Mouse (Mus musculus) spleen, adult 2 months (tissue): ENCODE results near the gene Cybrd1. TPM values are rescaled to one million over a fixed set of nuclear protein-coding genes. Genes with fewer than 3 reads are reported as not detected.
A peak's percentile ranks its signal among the peaks of the same experiment; 100 is the strongest.

Experiments
- DNase-seq, 2 experiments: peaks; one replicate each; pipeline versions ENCODE4 v3.0.0 to v3.0.0-alpha.2; 2012 to 2021; ENCODE audit warnings: low spot score in 2 of 2, low read depth in 1 of 2
- H3K27ac ChIP-seq: fragments of 200-500 bp; 2 replicates; pipeline ENCODE4 v1.5.1; 2012; ENCODE audit warnings: low read length, inconsistent platforms; ENCODE audit not compliant: insufficient read depth
- H3K27me3 ChIP-seq: fragments of 200-500 bp; 2 replicates; pipeline ENCODE4 v1.6.1; 2012; ENCODE audit warnings: mild to moderate bottlenecking, moderate library complexity, low read length, inconsistent platforms; ENCODE audit not compliant: control insufficient read depth, insufficient read depth
- H3K36me3 ChIP-seq: fragments of 200-500 bp; 2 replicates; pipeline ENCODE4 v1.6.1; 2012; ENCODE audit warnings: mild to moderate bottlenecking, low read length, inconsistent platforms; ENCODE audit not compliant: control insufficient read depth, insufficient read depth
- H3K4me1 ChIP-seq: fragments of 200-500 bp; 2 replicates; pipeline ENCODE4 v1.6.1; 2011; ENCODE audit warnings: inconsistent platforms; ENCODE audit not compliant: control insufficient read depth, insufficient read depth, insufficient read length
- H3K4me3 ChIP-seq: fragments of 200-500 bp; 2 replicates; pipeline ENCODE4 v1.5.1; 2011; ENCODE audit warnings: mild to moderate bottlenecking, inconsistent platforms; ENCODE audit not compliant: insufficient read depth, insufficient read length; ENCODE audit errors: extremely low read depth
- CTCF ChIP-seq: fragments of 200-500 bp; IDR thresholded peaks from 2 replicates; pipeline ENCODE4 v1.5.1; 2011; ENCODE audit warnings: mild to moderate bottlenecking, inconsistent platforms; ENCODE audit not compliant: insufficient read depth, insufficient read length, insufficient replicate concordance; ENCODE audit errors: extremely low read depth
- POLR2A ChIP-seq: fragments of 200-500 bp; IDR thresholded peaks from 2 replicates; pipeline ENCODE4 v1.6.1; 2011; ENCODE audit warnings: low read depth, low read length, inconsistent platforms
- WGBS: fragments of 180-500 bp; shearing (Covaris S2); methylation state at CpG from one replicate; pipeline ENCODE4 v1.1.7; 2018; 5-methylcytosine and 5-hydroxymethylcytosine counted together
- polyA plus RNA-seq: library from polyadenylated mRNA; depleted of rRNA; stranded (reverse); fragments of >200 nt; gene quantifications from 2 replicates; pipeline ENCODE4 v1.2.3, GENCODE M21; 2012

The Cybrd1 gene
- polyA plus RNA-seq, 1 experiment: 1.1 TPM

DNA sequence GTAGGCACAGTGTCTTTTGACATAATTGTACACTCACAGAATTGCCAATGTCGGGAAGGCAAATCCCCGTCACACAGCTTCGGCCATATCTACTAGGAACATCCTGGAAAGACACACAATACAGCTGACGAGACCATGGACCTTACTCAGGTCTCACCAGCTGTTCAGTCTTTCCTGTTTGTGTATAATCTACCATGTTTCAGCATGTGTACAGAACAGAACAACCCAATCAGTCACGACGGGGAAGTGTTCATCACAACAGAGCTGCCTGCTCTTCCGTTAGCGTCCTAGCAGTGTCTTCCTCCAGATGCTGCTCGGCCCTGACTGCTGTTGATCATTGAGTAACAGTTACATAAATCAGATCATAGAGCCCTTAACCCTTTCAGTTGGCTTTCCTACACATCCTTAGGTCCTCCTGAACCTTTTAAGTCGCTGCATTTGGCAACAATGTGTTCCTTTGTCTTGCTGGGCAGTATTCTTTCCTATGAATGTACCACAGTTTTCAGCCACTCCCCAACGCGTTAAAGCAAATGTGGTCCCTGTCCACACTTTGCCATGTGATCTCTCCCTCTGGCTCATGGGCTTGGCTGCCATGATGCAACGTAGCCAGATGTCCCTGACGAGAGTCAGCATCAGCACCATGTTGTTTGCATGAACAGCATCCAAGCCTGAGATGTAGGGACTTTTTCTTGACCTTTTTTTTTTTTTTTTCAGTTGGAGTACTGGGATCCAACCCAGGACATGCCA lies 12.1 kb upstream of the Cybrd1 start:
- no peaks in the 10 kb centered on the region for H3K27me3 ChIP-seq
- DNase-seq: no peak
- no peak overlapping the region for H3K27ac ChIP-seq
- H3K36me3 ChIP-seq: no peaks in the 10 kb centered on the region
- H3K4me1 ChIP-seq: peaks cover 10% of the 10 kb centered on the region; the same call in 1 of the 2 replicates
- no peak for TF ChIP-seq POLR2A
- TF ChIP-seq CTCF: no peak
- H3K4me3 ChIP-seq: no peak overlapping the region
- 76% methylated on average over 14 of the region's 14 CpGs for WGBS

- no peak for DNase-seq
- TF ChIP-seq POLR2A (no peak), CTCF (no peak)
- 73% methylated on average over 2 of the region's 2 CpGs for WGBS
Observed at GRCm38 (mm10) chr2:71107225-71107624, 10.5 kb upstream of the Cybrd1 start.

GRCm38 (mm10) chr2:71108541-71108940 lies 9.2 kb upstream of the Cybrd1 start:
- no peak for DNase-seq
- 87% methylated on average over 3 of the region's 3 CpGs for WGBS
- H3K27ac ChIP-seq: no peak overlapping the region
- H3K4me3 ChIP-seq: no peak overlapping the region
- H3K36me3 ChIP-seq: no peaks in the 10 kb centered on the region
- H3K4me1 ChIP-seq: peaks cover 10% of the 10 kb centered on the region; the same call in 1 of the 2 replicates
- H3K27me3 ChIP-seq: no peaks in the 10 kb centered on the region
- TF ChIP-seq CTCF (no peak), POLR2A (no peak)

More at GRCm38 (mm10) chr2:71107225-71107624, 10.5 kb upstream of the Cybrd1 start:
- Histone ChIP-seq H3K36me3 (no peaks in the 10 kb centered on the region), H3K27ac (no peak overlapping the region), H3K4me3 (no peak overlapping the region), H3K27me3 (no peaks in the 10 kb centered on the region), H3K4me1 (peaks cover 10% of the 10 kb centered on the region; the same call in 1 of the 2 replicates)

DNA sequence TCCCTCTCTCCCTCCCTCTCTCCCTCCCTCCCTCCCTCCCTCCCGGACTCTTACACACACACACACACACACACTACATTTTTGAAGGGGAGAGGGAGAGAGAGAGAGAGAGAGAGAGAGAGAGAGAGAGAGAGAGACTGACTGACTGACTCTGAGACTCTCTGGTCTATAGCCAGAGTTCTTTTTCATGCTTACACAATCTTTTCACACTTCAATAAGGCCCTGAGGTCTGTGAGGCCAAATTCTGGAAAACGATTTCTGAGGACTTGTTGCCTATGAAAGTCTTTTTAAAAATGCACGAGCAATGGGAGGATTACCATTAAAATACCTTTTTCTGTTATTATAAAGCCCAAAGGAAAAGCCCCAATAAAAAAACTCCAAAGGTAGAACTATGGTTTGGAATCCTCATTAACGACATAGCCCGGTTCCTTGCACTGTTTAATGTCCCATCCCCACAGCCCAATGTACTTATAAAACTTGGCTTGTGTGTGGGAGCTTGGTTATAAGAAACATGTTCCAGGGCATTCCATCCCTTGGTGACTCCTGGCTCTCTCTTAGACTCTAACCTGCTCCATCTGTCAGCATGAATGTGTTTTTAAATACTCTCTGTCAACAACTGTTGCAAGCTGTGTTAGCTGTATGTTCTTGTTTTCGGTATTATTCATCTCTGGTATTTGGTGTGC lies 4.1 kb upstream of the Cybrd1 start:
- Histone ChIP-seq H3K4me1 (peaks cover 4% of the 10 kb centered on the region), H3K27ac (no peak overlapping the region), H3K27me3 (peaks cover 8% of the 10 kb centered on the region; the same call in 1 of the 2 replicates), H3K4me3 (no peak overlapping the region), H3K36me3 (no peaks in the 10 kb centered on the region)
- DNase-seq: no peak
- WGBS: 88% methylated on average over 5 of the region's 6 CpGs
- TF ChIP-seq POLR2A (no peak), CTCF (no peak)

- no peaks in the 10 kb centered on the region for H3K36me3 ChIP-seq
- 96% methylated on average over 4 of the region's 4 CpGs for WGBS
- no peak overlapping the region for H3K27ac ChIP-seq
- DNase-seq: no peak
- peaks cover 4% of the 10 kb centered on the region for H3K4me1 ChIP-seq
- no peak overlapping the region for H3K4me3 ChIP-seq
- peaks cover 12% of the 10 kb centered on the region; the same call in 1 of the 2 replicates for H3K27me3 ChIP-seq
- TF ChIP-seq POLR2A: no peak
- TF ChIP-seq CTCF: peak; percentile 9; the same call in 1 of the 2 replicates
Observed at GRCm38 (mm10) chr2:71116151-71116550, 1.6 kb upstream of the Cybrd1 start.

DNA sequence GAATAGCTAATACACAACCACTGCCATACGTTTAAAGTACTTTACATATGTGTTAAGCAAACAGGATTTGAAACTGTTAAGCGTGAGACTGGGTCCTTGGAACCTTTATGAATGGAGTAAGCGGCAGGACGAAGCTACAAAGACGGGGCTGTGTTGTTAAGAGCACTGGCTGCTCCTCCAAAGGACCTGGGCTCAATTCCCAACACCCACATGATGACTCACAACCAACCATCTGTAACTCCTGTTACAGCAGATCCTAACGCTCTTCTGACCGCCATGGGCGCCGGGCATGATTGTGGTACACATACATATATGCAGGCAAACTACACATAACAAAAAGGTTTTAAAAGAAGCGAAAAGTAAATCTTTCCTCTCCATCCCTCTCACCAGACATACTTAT lies 3.1 kb downstream of the Cybrd1 start:
- no peak overlapping the region for H3K27ac ChIP-seq
- WGBS: 88% methylated on average over 10 of the region's 10 CpGs
- peaks cover 4% of the 10 kb centered on the region for H3K4me1 ChIP-seq
- H3K36me3 ChIP-seq: no peaks in the 10 kb centered on the region
- no peak for DNase-seq
- peaks cover 12% of the 10 kb centered on the region; the same call in 1 of the 2 replicates for H3K27me3 ChIP-seq
- H3K4me3 ChIP-seq: no peak overlapping the region
- no peak for TF ChIP-seq CTCF
- no peak for TF ChIP-seq POLR2A
